Mouse (Mus musculus) intestine, postnatal 0 days (tissue): Measurements from ENCODE around the gene Rhobtb1. TPM values are rescaled to one million over a fixed set of nuclear protein-coding genes. Genes with fewer than 3 reads are reported as not detected.

Experiments
- ATAC-seq: fragments of 200-750 bp; cut with Nextera tagmentation; 2 replicates; pipeline ENCODE4 v1.8.0; 2017; ENCODE audit warnings: mild to moderate bottlenecking, moderate TSS enrichment, moderate library complexity
- H3K27ac ChIP-seq: fragments of 300-500 bp; sonication (generic); 2 replicates; pipeline ENCODE4 v1.5.1; 2014; ENCODE audit warnings: mild to moderate bottlenecking, low read depth, low read length, moderate library complexity
- H3K27me3 ChIP-seq: fragments of 300-500 bp; sonication (generic); replicated peaks from 2 replicates; pipeline ENCODE4 v1.6.1; 2014; ENCODE audit warnings: low read length, mixed read lengths; ENCODE audit not compliant: control insufficient read depth, insufficient read depth
- H3K36me3 ChIP-seq: fragments of 300-500 bp; sonication (generic); 2 replicates; pipeline ENCODE4 v1.6.1; 2014; ENCODE audit warnings: mild to moderate bottlenecking, moderate library complexity; ENCODE audit not compliant: control insufficient read depth, insufficient read depth
- H3K4me1 ChIP-seq: fragments of 300-500 bp; sonication (generic); replicated peaks from 2 replicates; pipeline ENCODE4 v1.6.1; 2014; ENCODE audit warnings: antibody characterized with exemption, low read length, mixed read lengths; ENCODE audit not compliant: control insufficient read depth, insufficient read depth
- H3K4me2 ChIP-seq: fragments of 300-500 bp; sonication (generic); replicated peaks from 2 replicates; pipeline ENCODE4 v1.6.1; 2014; ENCODE audit warnings: low read depth, mild to moderate bottlenecking, moderate library complexity
- H3K4me3 ChIP-seq: fragments of 300-500 bp; sonication (generic); 2 replicates; pipeline ENCODE4 v1.5.1; 2014; ENCODE audit warnings: low read depth, low read length
- H3K9ac ChIP-seq: fragments of 300-500 bp; sonication (generic); 2 replicates; pipeline ENCODE4 v1.6.1; 2014; ENCODE audit warnings: mild to moderate bottlenecking, low read depth, low read length
- H3K9me3 ChIP-seq: fragments of 300-500 bp; sonication (generic); 2 replicates; pipeline ENCODE4 v1.6.1; 2016; ENCODE audit warnings: mixed run types; ENCODE audit not compliant: control insufficient read depth
- CTCF ChIP-seq: sonication (generic); IDR thresholded peaks from 2 replicates; pipeline ENCODE4 v1.5.1; 2016; ENCODE audit warnings: low read depth, mild to moderate bottlenecking, control low read depth, antibody characterized with exemption, moderate library complexity
- WGBS: fragments of 180-500 bp; shearing (Covaris S2); extraction: QIAGEN DNeasy Blood & Tissue Kit; methylation state at CpG from one replicate; pipeline ENCODE4 v1.1.7; 2014; 5-methylcytosine and 5-hydroxymethylcytosine counted together
- polyA plus RNA-seq: library from polyadenylated mRNA; unstranded; fragments of >200 nt; fragmentation: Nextera tagmentation; extraction: Ambion mirVana; gene quantifications from 2 replicates; pipeline ENCODE4 v1.2.1, GENCODE M21; 2015

Gene Rhobtb1
- polyA plus RNA-seq, 1 experiment from 2014 or later: 13.2 TPM

DNA sequence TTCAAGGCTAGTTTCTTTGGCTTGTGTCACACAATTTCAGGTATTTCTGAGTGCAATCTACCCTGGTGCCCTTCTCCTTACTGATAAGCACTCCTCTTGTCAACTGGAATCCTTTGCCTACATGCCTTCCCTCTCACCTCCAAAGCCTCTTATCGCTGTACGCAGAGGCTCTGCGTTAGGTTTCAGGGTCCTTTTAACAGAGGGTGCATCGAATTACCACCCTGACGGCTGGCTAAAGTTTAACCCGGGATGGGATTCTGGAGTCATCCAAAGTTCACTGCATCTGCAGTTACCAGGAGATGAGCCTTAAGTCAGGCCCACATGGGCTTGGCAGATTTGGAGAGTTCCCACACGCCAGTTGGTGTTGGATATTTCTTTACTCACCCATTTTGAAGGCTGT lies 154.4 kb downstream of the Rhobtb1 start:
- H3K27ac ChIP-seq: no peak overlapping the region
- TF ChIP-seq CTCF: no peak
- no peak overlapping the region for H3K9ac ChIP-seq
- ATAC-seq: peak; percentile 73
- no peaks in the 10 kb centered on the region for H3K27me3 ChIP-seq
- no peaks in the 10 kb centered on the region for H3K36me3 ChIP-seq
- peak overlapping the region; percentile 49 for H3K4me2 ChIP-seq
- 26% methylated on average over 7 of the region's 7 CpGs for WGBS
- no peaks in the 10 kb centered on the region; the same call in 1 of the 2 replicates for H3K4me1 ChIP-seq
- no peak overlapping the region for H3K4me3 ChIP-seq
- H3K9me3 ChIP-seq: no peaks in the 10 kb centered on the region

DNA sequence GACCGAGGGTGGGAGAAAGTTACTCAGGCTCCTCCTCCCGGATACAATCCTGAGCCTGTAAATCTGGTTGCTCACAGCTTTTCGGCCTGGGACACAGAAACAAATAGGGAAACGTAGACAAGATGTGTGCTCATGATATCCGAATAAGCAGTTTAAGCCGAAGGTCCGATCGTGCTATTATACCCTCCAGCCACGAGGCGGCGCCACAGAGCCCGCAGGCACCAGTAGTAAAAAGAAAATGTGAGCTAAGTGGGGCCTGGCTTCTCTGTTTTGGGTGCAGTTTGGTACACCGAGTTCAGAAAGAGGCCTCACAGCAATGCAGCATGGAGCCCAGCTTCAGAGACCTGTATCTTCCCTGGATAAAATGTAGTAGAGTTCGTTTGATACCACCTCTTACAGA lies 155.0 kb downstream of the Rhobtb1 start:
- H3K36me3 ChIP-seq: no peaks in the 10 kb centered on the region
- H3K4me1 ChIP-seq: no peaks in the 10 kb centered on the region; the same call in 1 of the 2 replicates
- no peak overlapping the region for H3K27ac ChIP-seq
- no peak overlapping the region for H3K9ac ChIP-seq
- 29% methylated on average over 14 of the region's 14 CpGs for WGBS
- TF ChIP-seq CTCF: peak; percentile 87
- peak; percentile 34; the same call in 1 of the 2 replicates for ATAC-seq
- H3K27me3 ChIP-seq: no peaks in the 10 kb centered on the region
- H3K9me3 ChIP-seq: no peaks in the 10 kb centered on the region
- peak overlapping the region; percentile 49 for H3K4me2 ChIP-seq
- peak overlapping the region; percentile 21; the same call in 1 of the 2 replicates for H3K4me3 ChIP-seq

DNA sequence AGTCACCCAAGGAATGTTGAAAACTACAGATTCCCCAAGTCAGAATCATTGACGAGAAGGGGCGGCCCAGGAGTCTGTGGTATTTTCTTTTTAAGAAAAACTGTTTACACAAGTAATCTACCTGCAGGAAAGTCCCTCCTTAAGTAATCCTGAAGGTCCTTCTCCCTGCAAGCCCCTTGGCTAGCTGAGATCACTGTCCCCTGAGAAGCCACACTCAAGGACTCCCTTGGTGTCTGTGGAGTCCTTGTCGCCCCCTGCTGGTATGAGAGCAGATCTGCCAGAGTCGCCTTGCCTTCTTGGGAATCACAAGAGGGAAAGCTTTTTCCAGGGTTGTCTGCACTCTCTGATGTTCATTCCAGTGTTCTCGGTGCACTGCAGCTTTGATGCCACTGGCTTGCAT lies 155.8 kb downstream of the Rhobtb1 start:
- H3K27ac ChIP-seq: no peak overlapping the region
- H3K4me2 ChIP-seq: no peak overlapping the region
- no peaks in the 10 kb centered on the region for H3K27me3 ChIP-seq
- ATAC-seq: no peak
- no peak overlapping the region for H3K9ac ChIP-seq
- H3K36me3 ChIP-seq: no peaks in the 10 kb centered on the region
- H3K4me1 ChIP-seq: no peaks in the 10 kb centered on the region; the same call in 1 of the 2 replicates
- TF ChIP-seq CTCF: peak; percentile 93
- 33% methylated on average over 5 of the region's 5 CpGs for WGBS
- H3K4me3 ChIP-seq: no peak overlapping the region
- no peaks in the 10 kb centered on the region for H3K9me3 ChIP-seq

DNA sequence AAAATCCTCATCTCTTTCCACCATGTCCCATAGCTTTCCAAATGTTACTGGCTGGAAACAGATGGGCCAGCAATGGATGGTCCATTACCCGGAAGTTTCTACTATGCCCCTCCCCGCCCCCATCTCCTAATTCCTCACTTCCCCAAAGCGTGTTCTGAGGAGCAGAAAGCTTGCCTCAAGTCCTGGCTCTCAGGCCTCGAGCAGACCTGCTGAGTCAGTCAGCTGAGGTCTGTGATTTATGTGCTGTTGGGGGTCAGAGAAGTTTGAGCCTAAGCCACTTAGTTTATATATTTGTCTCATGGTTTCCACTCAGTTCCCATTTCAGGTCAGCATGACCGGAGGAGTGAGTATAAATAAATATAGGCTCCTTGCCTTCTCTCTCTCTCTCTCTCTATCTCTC lies 157.9 kb downstream of the Rhobtb1 start:
- Histone ChIP-seq H3K36me3 (no peaks in the 10 kb centered on the region), H3K4me2 (no peak overlapping the region), H3K9ac (no peak overlapping the region), H3K27ac (no peak overlapping the region), H3K4me3 (no peak overlapping the region), H3K9me3 (no peaks in the 10 kb centered on the region), H3K27me3 (no peaks in the 10 kb centered on the region), H3K4me1 (no peaks in the 10 kb centered on the region; the same call in 1 of the 2 replicates)
- TF ChIP-seq CTCF: no peak
- ATAC-seq: no peak
- 61% methylated on average over 5 of the region's 5 CpGs for WGBS

DNA sequence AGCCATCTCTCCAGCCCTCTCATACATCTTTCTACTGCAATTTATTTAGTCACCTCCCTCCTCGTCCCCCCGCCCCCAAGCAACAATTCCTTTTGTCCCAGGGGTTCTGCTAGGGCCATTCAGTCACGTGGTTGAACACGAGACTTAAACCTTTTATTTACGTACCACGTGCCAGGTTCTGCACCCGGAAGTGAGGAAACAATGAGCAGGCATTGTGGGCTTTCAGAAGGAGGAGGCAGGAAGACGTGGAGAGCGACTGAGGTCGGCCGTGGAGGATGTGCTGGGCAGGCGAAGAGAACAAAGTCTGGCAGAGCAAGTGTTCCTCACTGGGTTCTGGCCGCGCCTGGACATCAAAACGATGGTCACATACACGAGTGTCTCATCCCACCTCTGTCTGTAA lies 160.6 kb downstream of the Rhobtb1 start:
- no peaks in the 10 kb centered on the region for H3K4me1 ChIP-seq
- no peak overlapping the region for H3K9ac ChIP-seq
- no peaks in the 10 kb centered on the region for H3K27me3 ChIP-seq
- no peaks in the 10 kb centered on the region for H3K36me3 ChIP-seq
- TF ChIP-seq CTCF: no peak
- 77% methylated on average over 16 of the region's 16 CpGs for WGBS
- no peak overlapping the region for H3K4me3 ChIP-seq
- ATAC-seq: no peak
- no peak overlapping the region for H3K4me2 ChIP-seq
- no peak overlapping the region for H3K27ac ChIP-seq
- no peaks in the 10 kb centered on the region for H3K9me3 ChIP-seq

DNA sequence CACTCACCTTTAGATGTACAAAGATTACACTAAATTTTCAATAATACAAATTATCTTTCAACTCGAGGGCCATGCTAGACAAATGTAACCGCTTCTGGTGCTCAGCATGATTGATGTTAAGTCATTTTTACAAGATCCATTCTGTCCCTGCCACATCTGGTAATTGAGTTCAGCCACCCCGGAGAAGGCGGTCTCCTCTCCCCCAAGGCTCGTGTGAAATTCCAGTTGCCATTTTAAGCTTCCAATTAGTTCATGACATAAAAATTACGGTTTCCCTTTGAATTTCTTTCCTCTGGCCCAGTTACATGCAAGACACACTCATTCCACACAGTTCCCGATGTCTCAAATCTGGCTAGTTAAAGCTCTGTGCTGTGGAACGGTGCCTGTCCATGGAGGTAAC lies 162.7 kb downstream of the Rhobtb1 start:
- Histone ChIP-seq H3K27ac (no peak overlapping the region), H3K4me2 (no peak overlapping the region), H3K36me3 (no peaks in the 10 kb centered on the region), H3K4me3 (no peak overlapping the region), H3K9ac (no peak overlapping the region), H3K4me1 (no peaks in the 10 kb centered on the region), H3K9me3 (no peaks in the 10 kb centered on the region), H3K27me3 (no peaks in the 10 kb centered on the region)
- WGBS: 74% methylated on average over 8 of the region's 8 CpGs
- ATAC-seq: no peak
- TF ChIP-seq CTCF: no peak

DNA sequence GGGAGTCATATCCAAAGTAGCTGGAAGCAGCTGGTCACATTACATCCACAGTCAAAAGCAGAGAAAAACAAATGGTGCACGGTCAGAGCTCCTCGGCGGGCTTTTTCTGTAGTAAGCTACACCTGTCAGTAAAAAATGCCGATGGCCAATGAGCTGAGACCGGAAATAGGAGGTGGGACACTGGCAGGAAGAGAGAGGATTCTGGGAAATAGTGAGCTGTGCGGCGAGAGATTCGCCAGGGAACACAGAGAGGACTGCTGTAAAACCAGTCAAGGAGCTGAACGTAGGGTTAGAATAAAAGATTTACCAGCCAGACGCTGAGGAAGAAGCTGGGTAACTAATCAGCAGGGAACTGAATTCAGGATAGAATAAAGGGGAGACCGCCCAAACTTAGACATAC lies 167.3 kb downstream of the Rhobtb1 start:
- Histone ChIP-seq H3K4me1 (no peaks in the 10 kb centered on the region), H3K9me3 (no peaks in the 10 kb centered on the region), H3K27ac (no peak overlapping the region), H3K36me3 (no peaks in the 10 kb centered on the region), H3K27me3 (no peaks in the 10 kb centered on the region), H3K4me3 (no peak overlapping the region), H3K4me2 (no peak overlapping the region), H3K9ac (no peak overlapping the region)
- TF ChIP-seq CTCF: no peak
- WGBS: 93% methylated on average over 11 of the region's 11 CpGs
- ATAC-seq: no peak
